Mouse (Mus musculus) yolk sac, embryonic 10.5 days (tissue): ENCODE measurements around the gene Rad51b.

ENCODE experiments used
- DNase-seq: peaks from one replicate; pipeline ENCODE4 v3.0.0-alpha.2; 2017; ENCODE audit warnings: low spot score

Rad51b gene

DNA sequence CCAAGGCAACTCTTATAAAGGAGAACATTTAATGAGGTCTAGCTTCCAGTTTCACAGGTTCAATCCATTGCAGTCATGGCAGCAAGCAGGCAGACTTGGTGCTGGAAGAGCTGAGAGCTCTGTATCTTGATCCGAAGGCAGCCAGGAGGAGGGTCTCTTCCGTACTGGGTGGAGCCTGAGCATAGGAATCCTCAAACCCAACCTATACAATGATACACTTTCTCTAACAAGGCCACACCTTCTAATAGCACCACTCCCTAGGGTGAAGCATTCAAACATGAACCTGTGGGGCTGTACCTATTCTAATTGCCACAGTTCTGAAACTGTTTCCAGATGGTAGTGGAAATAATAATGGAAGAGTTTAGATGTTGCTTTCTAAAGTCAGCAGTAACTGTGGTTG is 33.5 kb downstream of the Rad51b start:
- no peak for DNase-seq

DNA sequence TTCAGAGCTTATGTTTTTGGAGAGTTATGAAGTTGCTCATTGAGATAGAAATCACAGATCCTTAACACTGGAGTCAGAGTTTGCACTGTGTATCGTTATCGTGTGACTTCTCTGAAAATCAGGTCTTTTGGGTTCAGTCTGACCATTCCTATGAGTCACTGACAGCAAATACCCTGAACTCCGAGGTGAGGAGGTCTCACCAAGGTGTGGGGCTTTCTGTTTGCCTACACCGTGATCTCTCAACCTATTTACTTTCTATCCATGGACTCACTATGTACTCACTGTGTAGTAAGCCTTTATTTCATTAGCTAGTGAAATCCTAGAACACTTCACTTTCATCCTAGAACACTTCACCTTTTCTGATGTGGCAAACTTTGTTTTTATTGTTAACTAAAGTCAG is 34.6 kb downstream of the Rad51b start:
- DNase-seq = no peak

DNA sequence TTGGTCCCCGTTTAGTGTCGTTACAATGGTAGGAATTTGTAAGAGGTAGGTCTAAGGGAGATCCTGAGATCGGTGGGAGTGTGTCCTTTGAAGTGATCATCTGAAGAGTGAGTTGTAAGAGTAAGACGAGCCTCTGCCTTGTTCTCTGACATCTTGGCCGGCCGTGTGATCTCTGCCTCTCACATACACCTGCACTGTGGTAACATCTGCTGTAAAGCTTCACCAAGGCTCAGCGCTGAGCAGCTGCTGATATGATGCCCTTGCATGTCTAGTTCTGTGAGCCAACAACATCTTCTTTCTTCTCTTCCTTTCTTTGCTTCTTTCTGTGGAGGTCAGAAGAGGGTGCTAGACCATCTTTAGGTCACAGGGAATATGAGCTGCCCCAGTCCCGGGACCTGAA is 41.7 kb downstream of the Rad51b start:
- no peak for DNase-seq

DNA sequence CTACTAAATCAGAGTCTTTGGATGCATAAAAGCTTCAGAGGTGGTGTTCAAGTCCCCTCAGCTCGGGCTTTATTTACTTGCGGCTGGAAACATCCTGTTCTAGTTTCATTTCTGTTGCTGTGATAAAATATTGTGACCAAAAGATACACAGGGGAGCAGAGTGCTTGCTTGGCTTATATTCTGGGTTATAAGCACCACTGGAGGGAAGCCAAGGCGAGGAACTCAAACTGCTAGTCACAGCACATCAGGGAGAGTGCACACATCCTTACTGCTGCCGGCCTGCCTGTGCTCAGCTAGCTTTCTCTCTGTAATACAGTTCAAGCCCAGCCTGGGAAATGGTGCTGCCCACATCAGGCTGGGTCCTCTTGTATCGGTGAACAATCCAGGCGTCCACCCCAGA is 43.4 kb downstream of the Rad51b start:
- no peak for DNase-seq

DNA sequence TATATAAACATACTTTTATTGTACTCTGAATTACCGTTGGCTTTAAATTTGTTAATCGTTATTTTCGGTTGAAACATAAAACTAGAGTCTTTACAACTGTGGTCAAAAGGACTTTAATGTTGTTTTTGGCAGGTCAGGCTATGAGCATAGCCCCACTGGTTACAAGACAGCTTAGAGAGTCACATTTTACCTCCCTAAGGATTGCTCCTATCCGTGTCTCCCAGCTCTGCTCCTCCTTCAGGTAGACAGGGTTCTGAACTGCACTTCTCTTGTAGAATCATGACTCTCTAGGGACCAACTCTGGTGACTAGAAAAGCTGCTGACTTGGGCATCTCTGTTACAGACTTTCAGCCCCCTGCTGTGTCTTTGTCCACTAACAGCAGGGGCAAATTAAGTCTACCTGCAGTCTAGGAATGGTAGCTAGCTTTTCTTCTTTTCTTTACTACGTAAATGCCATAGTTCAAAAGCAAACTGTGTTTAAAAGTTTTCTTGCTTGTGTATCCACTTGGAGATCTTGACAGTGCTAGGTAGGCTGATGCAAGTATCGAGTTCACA is 44.3 kb downstream of the Rad51b start:
- no peak for DNase-seq

DNA sequence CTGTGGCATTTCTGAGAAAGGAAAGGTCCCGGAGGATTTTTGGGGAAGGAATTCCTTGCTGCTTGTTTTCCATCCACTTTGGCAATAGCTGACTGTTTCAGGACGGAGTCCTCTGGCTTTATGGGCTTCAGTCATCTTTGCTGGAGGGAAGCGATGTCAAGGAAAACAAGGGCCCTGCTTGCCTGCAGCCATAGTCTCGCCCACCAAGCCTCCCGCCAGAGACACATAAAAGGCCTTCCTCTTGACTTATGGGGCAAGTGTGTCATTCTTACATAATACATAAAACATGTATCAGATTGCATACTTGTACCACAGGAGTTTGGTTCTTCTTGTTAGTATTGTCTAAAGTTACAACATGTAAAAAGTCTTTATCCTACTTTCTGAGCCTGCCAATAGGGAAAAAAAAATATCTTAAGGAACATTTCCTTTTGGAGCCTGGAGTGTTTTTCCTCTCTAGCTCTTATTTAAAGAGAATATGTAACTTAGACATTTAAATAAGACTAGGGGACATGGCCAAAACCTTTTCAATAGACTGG is 49.2 kb downstream of the Rad51b start:
- DNase-seq = no peak

DNA sequence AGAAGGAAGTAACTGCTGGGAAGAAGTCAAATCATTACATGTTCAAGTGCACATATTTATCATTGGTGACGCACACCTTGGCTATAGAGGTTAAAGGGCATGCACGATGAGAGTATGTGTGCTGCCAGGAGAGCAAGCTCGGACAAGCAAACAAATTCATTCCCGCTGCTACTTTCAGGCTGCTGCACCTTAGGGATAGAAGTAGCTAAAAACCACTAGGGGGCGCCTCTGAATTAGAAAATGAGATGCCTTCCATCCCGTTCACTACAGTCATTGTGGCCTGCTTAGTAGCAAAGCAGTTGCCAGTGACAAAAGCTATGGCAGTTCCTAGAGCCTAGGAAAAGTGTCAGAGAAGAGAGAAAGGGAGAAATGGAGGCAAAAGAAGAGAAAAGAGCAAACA is 50.6 kb downstream of the Rad51b start:
- DNase-seq = peak; percentile 58

DNA sequence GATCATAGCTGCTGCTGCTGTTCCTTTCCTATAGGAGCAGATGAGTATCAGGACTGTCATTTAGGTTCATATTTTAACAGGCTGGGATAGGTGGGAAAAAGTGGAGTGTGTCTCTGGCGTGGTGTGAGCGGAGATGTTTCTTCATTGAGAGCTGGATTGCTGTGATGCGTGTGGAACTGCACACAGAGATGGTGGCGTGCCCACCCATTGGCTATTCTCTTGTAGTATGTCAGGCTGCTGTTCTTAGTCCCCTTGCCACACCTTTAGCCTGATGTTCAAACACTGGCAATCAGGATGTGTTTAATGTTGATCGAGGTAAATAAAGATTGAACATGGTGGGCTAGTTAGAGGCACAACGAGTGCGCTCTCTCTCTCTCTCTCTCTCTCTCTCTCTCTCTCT is 54.4 kb downstream of the Rad51b start:
- DNase-seq = no peak

DNA sequence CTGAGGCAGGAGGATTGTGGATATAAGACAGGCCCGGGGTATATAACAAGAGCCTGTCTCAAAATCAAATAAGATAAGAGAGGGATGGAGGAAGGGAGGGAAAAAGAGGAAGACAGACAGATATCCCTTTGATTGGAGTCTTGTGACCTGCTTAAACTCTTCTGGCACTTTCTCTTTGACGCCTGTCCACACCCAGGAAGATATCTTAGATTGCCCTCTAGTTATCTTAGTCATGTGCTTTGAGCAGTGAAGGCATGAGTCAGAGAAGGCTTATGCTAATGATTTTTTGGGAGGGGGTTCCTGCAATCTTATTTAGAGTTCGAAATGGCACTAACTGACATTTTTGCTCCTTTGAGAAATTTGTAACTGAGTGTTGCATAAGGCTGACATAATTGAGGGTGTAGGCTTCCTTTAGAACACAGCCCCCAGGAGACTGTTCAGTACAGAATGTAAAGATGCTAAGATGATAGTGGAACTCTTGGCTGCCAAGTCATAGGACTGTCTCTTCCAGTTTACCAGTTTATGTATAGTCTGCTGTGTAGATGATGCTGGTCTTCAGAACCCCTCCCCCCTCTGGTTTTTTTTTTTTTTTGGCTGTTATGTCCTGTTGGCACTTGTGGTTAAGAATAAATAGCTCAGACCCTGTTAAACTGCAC is 55.1 kb downstream of the Rad51b start:
- peak; percentile 17 for DNase-seq

DNA sequence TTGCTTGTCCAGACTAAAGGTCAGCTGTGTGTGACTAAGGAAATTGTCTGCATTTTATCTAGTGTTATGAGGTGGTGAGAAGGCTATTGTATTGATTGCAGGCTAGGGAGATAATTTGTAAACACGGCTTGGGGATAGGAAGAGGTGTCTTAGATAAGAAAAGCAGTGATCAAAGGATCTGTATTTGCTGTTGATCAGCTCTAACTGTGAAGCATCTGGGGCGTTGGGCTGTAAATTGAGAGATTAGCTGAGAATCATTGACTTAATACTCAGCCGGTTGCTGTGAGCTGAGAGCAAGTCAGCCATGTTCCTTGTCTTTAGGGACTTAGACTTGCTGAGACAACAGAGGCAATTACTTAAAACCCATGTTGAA is 55.6 kb downstream of the Rad51b start:
- peak; percentile 59 for DNase-seq

DNA sequence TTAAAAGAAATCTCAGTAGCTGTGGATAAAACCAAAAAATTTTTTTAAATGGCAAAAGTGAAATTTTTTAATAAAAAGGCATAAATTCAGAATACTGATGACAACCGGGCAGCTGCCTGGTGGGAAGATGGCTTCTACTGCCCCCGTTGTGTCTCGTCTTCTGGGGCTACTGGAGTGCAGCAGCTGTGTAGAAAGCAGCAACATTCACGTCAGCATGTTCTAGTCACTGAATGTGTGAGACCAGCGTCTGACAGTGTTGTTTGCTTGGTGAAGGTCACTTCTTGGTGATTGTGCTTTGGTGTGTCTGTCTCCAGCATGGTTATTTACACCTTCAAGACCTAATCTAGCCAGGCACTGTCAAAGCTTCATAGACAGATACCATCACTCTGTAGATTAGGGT is 56.3 kb downstream of the Rad51b start:
- no peak for DNase-seq

DNA sequence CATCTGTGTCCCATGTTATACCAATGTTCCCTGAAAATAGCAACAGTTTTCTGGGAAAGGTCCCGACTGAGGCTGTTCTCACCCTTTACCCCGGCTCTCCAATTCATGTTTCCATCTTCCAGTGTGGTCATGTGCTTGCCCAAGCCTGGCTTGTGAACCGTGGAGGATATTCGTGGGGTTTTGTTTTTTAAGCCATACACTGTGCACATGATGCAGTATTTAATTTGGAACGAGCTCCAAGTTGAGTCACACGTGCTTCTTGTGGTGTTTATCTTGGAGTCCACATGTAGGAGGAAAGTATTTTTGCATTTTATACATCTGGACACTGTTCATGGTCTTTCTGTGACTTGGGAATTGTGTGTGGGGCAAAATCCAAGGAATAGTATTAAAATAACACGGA is 57.5 kb downstream of the Rad51b start:
- DNase-seq = no peak

DNA sequence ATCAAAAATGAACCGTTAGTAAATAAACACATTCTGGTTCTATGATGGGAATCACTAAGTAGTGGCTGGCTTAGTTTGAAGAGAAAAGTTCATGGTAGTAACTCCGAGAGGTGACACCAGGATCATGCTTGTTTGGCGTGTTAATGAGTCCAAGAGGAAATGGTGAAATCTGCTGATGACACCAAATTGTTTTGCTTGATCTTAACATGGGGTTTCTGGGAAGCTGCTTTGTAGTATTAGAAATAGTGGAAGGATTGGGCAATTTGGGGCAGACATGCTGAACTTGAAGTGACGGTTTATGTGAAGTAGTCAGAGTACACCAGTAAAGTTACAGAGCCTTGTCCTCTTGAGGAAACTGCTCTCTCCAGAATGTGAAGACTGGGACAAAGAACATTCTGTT is 59.1 kb downstream of the Rad51b start:
- no peak for DNase-seq

DNA sequence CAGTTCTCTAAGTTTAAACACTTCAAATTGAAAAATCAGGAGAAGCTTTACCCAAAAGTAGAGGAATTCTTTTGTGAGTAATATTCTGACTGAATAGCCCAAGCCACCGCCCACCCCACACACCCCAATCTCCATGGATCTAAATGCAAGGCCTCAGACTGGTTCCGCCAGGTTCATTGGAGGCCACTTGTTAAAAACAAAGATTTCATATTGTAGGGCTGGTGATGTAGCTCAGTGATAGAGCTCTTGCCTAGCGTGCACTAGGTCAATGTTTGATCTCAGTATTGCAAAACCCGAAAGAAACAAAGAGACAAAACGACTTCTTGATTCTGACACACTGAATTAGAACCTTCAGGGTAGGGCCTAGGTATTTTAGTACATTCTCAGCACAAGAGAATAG is 60.5 kb downstream of the Rad51b start:
- no peak for DNase-seq

DNA sequence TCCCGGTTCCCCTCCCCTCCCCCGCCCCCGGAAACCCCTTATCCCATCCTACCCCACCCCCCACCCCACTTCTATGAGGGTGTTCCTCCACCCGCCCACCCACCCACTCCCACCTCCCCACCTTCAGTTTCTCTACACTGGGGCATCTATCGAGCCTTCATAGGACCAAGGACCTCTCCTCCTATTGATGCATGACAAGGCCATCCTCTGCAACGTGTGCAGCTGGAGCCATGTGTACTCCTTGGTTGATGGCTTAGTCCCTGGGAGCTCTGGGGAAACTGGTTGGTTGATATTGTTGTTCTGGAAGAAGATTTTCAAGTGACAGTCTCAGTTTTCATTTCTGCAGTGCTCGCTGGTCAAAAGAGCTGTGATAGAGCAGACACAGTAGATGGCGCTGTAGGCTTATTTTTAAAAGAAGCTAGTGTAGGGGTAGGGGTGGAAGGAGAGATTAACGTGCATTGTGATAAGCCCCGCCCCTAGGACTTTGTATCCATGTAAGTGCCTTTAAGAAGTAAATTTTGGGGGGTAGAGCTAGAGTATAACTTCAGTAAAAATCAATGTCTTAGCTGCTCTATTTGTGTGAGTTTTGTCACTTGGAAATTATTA is 61.6 kb downstream of the Rad51b start:
- peak; percentile 62 for DNase-seq

DNA sequence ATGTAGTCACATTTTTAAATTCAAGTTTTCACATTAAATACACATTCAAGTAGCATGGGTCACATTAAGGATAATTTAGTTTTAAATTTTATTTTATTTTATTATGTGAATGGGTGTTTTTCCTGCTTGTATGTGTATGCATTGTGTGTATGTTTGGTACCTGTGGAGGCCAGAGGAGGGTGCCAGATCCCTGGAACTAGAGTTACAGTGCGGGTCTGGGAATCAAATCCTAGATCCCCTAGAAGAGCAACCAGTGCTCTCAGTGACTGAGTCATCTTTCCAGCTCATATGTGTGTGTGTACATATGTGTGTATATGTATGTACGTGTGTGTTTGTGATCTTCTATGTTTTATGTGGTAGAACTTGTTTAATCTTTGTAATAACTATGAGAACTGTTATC is 62.3 kb downstream of the Rad51b start:
- DNase-seq = no peak

DNA sequence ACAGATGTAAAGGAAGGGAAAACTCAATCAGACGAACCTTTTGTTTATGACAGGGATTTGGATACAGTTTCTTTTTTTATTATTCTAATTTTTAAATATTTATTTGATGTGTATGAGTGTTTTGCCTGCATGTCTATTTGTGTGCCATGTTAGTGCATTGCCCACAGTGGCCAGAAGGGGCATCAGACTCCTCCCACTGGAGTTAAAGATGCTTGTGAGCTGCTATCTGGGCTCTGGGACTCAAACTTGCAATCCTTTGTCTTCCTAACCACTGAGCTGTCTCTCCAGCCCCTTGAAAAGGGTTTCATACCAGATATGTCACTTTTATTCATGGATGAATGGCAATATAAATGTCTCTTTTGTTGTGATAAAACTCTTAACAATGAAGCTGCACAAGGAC is 65.1 kb downstream of the Rad51b start:
- no peak for DNase-seq

DNA sequence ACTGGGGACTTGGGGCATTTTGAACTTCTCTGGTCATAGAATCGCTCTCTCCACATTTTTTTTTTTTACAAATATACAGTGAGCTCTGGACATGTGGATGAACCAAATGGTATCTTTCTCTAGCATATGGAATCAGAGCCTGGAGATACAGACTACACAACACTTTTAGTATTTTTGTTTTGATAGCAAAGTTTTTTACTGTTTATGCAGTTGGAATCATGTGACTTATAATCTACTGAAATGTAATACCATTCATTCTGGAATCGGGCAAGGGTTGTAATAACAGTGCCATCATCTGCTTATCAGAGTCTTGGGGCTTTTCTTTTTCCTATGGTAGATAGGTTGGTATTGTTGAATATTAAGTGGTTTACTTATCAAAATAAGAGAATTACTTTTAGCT is 67.2 kb downstream of the Rad51b start:
- DNase-seq = no peak

DNA sequence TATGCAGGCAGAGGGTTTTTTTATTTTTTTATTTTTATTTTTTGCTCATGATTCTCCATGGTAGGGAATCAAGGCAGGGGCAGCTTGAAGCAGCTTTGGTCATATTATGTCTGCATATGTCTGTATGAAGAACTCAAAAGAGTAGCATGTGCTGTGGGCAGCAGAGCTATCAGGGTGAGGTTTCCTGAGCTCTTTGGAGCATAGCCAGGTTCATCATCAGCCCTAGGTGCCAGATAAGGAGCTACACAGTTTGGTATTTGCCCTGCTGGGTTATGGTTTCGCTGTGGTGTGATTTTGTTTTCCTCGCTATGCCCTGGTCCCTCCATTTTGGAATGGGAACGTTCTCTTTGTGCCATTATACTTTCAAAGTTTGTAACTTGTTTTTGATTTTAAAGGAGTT is 71.7 kb downstream of the Rad51b start:
- DNase-seq = no peak

DNA sequence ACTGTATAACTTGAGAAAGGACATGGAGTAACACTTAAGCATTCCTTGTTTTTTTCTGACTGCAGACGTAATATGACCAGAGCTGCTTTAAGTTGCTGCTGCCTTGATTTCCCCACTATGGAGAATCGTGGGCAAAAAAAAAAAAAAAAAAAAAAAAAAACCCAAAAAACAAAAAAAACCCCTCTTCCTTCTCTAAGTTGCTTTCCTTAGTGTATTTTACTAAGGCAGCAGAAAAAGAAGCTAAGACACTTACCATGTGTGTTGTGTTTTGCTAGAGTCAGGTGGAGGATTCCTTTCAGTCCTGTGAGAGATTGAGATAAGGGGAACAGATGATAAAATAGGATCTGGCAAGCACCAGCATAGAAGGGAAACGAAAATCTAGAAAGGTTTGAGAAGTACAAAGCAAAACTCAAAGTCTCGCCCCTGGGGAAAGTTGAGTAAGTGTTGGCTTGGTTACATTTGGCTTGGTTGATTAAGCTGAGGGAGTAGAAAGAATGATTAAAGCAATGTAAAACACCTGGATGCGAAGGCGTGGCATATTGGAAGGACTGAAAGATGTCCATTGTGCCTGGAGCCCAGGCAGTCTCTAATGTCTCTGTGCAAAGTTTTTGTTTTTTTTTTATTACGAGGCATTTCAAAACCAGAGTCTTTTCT is 72.6 kb downstream of the Rad51b start:
- no peak for DNase-seq

DNA sequence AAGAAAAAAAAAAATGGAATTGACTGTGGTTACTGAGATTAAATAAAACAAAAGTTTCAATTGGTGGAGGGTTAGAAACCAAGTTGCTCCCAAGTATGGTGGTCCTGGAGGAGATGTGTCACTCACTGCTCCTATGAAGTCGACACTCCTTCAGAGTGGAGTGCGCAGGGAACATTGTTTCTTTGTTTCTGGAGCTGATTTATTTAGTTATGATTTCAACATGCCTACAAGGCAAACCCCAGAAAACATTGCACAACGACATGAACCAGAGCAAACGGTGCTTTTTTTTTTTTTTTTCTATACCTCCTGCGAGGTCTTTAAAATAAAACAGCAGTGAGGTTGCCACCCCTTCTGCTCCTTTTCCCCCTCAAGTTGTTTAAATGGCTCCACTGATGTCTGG is 75.6 kb downstream of the Rad51b start:
- no peak for DNase-seq

DNA sequence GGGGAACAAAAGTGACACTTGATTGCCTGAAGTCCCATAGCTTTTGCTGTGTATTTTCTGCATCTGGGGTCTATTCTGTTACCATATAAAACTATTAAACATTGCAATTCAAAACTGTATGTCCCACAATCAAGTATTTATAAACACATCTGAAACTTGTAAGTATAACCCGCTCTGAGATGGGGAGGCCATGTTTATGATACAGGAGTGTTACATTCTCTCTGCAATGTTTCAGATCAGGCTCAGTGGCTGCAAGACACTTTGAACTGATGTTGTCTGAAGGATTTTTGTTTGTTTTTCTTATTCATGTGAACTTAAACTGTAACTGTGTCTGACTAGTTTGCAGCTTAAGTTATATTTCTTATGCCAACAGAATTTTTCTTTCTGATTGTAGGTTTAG is 80.3 kb downstream of the Rad51b start:
- no peak for DNase-seq

DNA sequence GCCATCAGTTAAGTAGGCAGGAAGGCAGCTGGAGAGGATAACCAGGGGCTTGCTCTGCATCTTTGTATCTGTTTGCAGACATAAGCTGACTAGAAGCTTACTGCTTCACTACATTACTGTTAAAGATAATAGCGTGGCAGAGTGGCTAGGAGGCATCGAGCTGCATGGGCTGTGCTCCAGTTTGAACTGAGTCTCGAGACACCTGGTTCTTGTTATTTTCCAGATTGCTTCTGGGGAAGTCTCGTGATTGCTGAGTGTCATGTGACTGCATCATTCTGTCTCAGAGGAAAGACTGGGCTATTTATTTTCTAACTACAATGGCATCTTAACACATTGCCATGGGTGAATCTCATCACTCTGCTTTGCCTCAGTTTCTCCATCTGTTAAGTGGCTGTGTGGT is 80.8 kb downstream of the Rad51b start:
- DNase-seq = no peak
